Mouse (Mus musculus) gastrocnemius, postnatal 14 days (tissue): ENCODE measurements around the gene Klk1b4. TPM values are rescaled to one million over a fixed set of nuclear protein-coding genes. Genes with fewer than 3 reads are reported as not detected.
"Not testable (repeated sequence)": the region's sequence is repeated elsewhere in the genome, so short reads cannot be mapped to it uniquely, and the experiment has no call there.

ENCODE experiments used
- DNase-seq: peaks from one replicate; pipeline ENCODE4 v3.0.0; 2021; ENCODE audit warnings: mixed read lengths
- intact Hi-C: fragments of 180-260 bp; cut with DNase I; formaldehyde crosslinking; loops from one replicate; pipeline ENCODE4 v1.15.1; 2025; ENCODE audit warnings: low total_unique reads
- total RNA-seq, 2 experiments: library from RNA; stranded (reverse); gene quantifications; 2 replicates each; pipeline ENCODE4 v1.2.3; 2021

Gene Klk1b4
- total RNA-seq, 2 experiments from 2014 or later, result not detected

- intact Hi-C loops, result not testable (repeated sequence)
Observed at GRCm38 (mm10) chr7:44250732-44251275, 43.6 kb downstream of the Klk1b4 start.

DNA sequence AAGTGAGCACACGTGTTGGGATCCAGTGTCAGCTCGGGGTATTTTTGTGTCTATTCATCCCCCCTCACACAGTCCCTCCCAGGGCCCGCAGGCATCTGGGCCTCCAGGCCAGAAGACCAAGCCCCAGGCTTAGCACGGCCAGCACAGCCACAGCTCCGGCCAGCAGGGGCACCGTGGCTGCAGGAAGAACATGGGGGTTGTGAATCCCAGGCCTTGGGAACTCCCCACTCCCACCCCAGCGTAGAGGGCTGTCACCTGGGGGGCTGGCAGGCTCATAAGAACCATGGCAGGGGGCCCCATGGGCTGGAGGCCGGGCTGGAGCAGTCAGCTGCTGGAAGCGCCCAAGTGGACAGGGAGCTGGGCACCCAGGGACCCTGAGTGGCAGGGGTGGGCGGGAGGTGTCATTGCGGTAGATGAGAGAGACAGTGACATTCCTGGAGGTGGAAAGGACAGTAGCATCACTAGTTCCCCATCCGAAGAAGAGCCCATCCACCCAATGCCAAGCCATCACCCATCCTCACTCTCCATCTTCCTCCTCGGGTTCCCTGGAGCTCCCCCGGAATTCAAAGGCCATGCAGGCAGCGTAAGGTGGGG is 45.9 kb downstream of the Klk1b4 start:
- intact Hi-C loops, result no loop called here
- no peak for DNase-seq

More at GRCm38 (mm10) chr7:44250732-44251275, 43.6 kb downstream of the Klk1b4 start:
- DNase-seq, result not testable (repeated sequence)

GRCm38 (mm10) chr7:44254930-44255329 is 47.7 kb downstream of the Klk1b4 start:
- no peak for DNase-seq
- intact Hi-C loops, result no loop called here

GRCm38 (mm10) chr7:44257278-44257677 is 50.0 kb downstream of the Klk1b4 start, which contains the start of gene Acp4:
Gene Acp4 (minus strand): TSS chr7:44257378.
- intact Hi-C loops, result no loop called here
- DNase-seq, result no peak

DNA sequence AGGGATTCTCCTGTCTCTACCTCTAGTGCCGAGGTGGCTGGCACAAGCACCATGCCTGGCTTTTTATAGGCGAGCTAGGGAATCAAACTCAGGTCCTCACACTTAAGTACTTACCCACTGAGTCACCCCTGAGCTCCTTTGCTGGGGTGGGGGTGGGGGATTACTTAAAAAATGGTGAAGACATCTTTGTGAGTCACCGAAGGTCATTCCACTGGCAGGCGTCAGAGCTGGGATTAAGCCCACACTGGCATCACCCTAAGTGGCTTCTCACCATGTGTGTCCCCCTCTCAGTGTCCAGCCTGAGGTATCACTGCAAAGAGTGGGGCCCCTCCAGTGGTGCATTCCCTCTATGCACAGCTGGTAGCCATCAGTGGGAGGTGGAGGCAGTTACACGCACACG is 53.2 kb downstream of the Klk1b4 start:
- DNase-seq, result no peak
- intact Hi-C loops, result loop anchor here (10.0 kb wide), 1 partner anchor 214 kb away; no protein-coding TSS in a partner anchor

- intact Hi-C loops, result loop anchor here (10.0 kb wide), 1 partner anchor 214 kb away; no protein-coding TSS in a partner anchor
- DNase-seq, result no peak
Observed at GRCm38 (mm10) chr7:44261147-44261546, 53.9 kb downstream of the Klk1b4 start, which contains the start of gene Gm15517. Gene Gm15517 (plus strand): TSS chr7:44261447.

Other genes starting within 250 kb of the Klk1b4 start
- not detected for gene Klk1b1, start 240.7 kb upstream of the Klk1b4 start, total RNA-seq
- gene Klk1b9, start 231.4 kb upstream of the Klk1b4 start, total RNA-seq, result not detected
- not detected for gene Klk1b11, start 211.6 kb upstream of the Klk1b4 start, total RNA-seq
- gene Klk1b26, start 195.3 kb upstream of the Klk1b4 start, total RNA-seq, result under 1 TPM in 1 of 2 experiments, not detected in 1; 0.21 TPM
- gene Klk1b27, start 155.1 kb upstream of the Klk1b4 start, total RNA-seq, result not detected
- gene Klk1b21, start 105.1 kb upstream of the Klk1b4 start, total RNA-seq, result not detected
- gene Klk1b22, start 94.8 kb upstream of the Klk1b4 start, total RNA-seq, result not detected
- gene Klk1b16, start 70.7 kb upstream of the Klk1b4 start, total RNA-seq, result not detected
- gene Klk1b24, start 19.2 kb upstream of the Klk1b4 start, total RNA-seq, result not detected
- not detected for gene Klk1b3, start 9.2 kb upstream of the Klk1b4 start, total RNA-seq
- gene Klk1b5, start 8.5 kb downstream of the Klk1b4 start, total RNA-seq, result not detected
- under 1 TPM in 1 of 2 experiments, not detected in 1; 0.23 TPM for gene Klk1, start 17.9 kb downstream of the Klk1b4 start, total RNA-seq
- gene Gm36864, start 28.7 kb downstream of the Klk1b4 start, total RNA-seq, result not detected
- under 1 TPM; 0.21 to 0.33 TPM for gene 1700028J19Rik, start 39.3 kb downstream of the Klk1b4 start, total RNA-seq
- 10 to 100 TPM; 14.2 to 16.2 TPM for gene 2410002F23Rik, start 39.3 kb downstream of the Klk1b4 start, total RNA-seq
- not detected for gene Acp4, start 49.9 kb downstream of the Klk1b4 start, total RNA-seq
- not detected for gene Gm15517, start 54.0 kb downstream of the Klk1b4 start, total RNA-seq
- gene Clec11a, start 99.5 kb downstream of the Klk1b4 start, total RNA-seq, result 1 to 10 TPM; 4.2 to 5.6 TPM
- gene Shank1, start 102.8 kb downstream of the Klk1b4 start, total RNA-seq, result under 1 TPM; 0.73 to 0.80 TPM
- gene Syt3, start 176.7 kb downstream of the Klk1b4 start, total RNA-seq, result under 1 TPM; 0.35 to 0.49 TPM
- gene 1700008O03Rik, start 178.4 kb downstream of the Klk1b4 start, total RNA-seq, result not detected
- 1 to 10 TPM in 1 of 2 experiments, under 1 TPM in 1; 0.51 to 1.3 TPM for gene Lrrc4b, start 221.6 kb downstream of the Klk1b4 start, total RNA-seq